Mouse (Mus musculus) bone marrow, adult 2 months (tissue): ENCODE data around the gene Tbc1d22b.

ENCODE experiments used
- CTCF ChIP-seq: fragments of 200-500 bp; IDR thresholded peaks from 2 replicates; pipeline ENCODE4 v1.5.1; 2011; ENCODE audit warnings: low read length, control low read depth; ENCODE audit not compliant: control insufficient read depth, insufficient read depth
- POLR2A ChIP-seq: fragments of 200-500 bp; IDR thresholded peaks from 2 replicates; pipeline ENCODE4 v1.6.1; 2011; ENCODE audit warnings: low read depth, mild to moderate bottlenecking, control low read depth, low read length, borderline replicate concordance; ENCODE audit not compliant: control insufficient read depth

GRCm38 (mm10) chr17:29531757-29532384, 17.7 kb upstream of the Tbc1d22b start:
- TF ChIP-seq CTCF (no peak), POLR2A (no peak)
